Mouse (Mus musculus): ENCODE measurements at regions not wholly inside any gene's neighbourhood (a gene's known extent, or its start where the extent isn't known, plus 50 kb on each side); places are given as distances from the start of the nearest gene placed in this dataset.
A peak's percentile ranks its signal among the peaks of the same experiment; 100 is the strongest.

- TF ChIP-seq CTCF (IDR thresholded peaks at IDR 0.05; ENCODE audit: low read depth) (0 out of 2 replicates have a peak, but pooled peaks have one; percentile 12), EP300 (IDR thresholded peaks at IDR 0.05; ENCODE audit: low read depth) (no peak)
These were observed 257.0 kb upstream of the Sox9 start for GRCm38 (mm10) chr11:112524983-112525382.
